Mouse (Mus musculus): ENCODE results near the gene Ptch2.

GRCm38 (mm10) chr4:117053956-117054355, 41.9 kb upstream of the Ptch2 start:
- TF ChIP-seq POLR2A (IDR thresholded peaks at IDR 0.05; ENCODE audit: insufficient read depth, low read length): no peak
- TF ChIP-seq EP300 (IDR thresholded peaks at IDR 0.05; ENCODE audit: insufficient read depth, low read depth, low read length): no peak

Data from ES-Bruce4 (cell line).